Mouse (Mus musculus): ENCODE measurements at regions not wholly inside any gene's neighbourhood (a gene's known extent, or its start where the extent isn't known, plus 50 kb on each side); places are given as distances from the start of the nearest gene placed in this dataset.

- Histone ChIP-seq H3K36me3 (ENCODE audit: control insufficient read depth, insufficient read depth, low read length) (no peaks in the 10 kb centered on the region), H3K27ac (ENCODE audit: insufficient read depth, low read depth, low read length) (peak overlapping the region; percentile 5; the same call in 1 of the 2 replicates), H3K4me3 (ENCODE audit: low read depth, low read length) (no peak overlapping the region), H3K4me1 (ENCODE audit: control insufficient read depth, insufficient read depth, insufficient read length, low read length) (no peaks in the 10 kb centered on the region), H3K27me3 (ENCODE audit: control insufficient read depth, insufficient read depth, low read length) (no peaks in the 10 kb centered on the region)
- WGBS = 71% methylated on average over 18 of the region's 18 CpGs
- TF ChIP-seq POLR2A (IDR thresholded peaks at IDR 0.05; ENCODE audit: low read depth, low read length) = no peak
Measured at GRCm38 (mm10) chr12:79880751-79881261, 232.0 kb downstream of the Zfp36l1 start.

GRCm38 (mm10) chr12:79880346-79880745 lies 232.5 kb downstream of the Zfp36l1 start:
- Histone ChIP-seq H3K27ac (ENCODE audit: insufficient read depth, low read depth, low read length) (peak overlapping the region; percentile 5; the same call in 1 of the 2 replicates), H3K4me3 (ENCODE audit: low read depth, low read length) (no peak overlapping the region), H3K27me3 (ENCODE audit: control insufficient read depth, insufficient read depth, low read length) (no peaks in the 10 kb centered on the region), H3K36me3 (ENCODE audit: control insufficient read depth, insufficient read depth, low read length) (no peaks in the 10 kb centered on the region), H3K4me1 (ENCODE audit: control insufficient read depth, insufficient read depth, insufficient read length, low read length) (no peaks in the 10 kb centered on the region)
- TF ChIP-seq CTCF (IDR thresholded peaks at IDR 0.05; ENCODE audit: extremely low read depth, insufficient read length, insufficient replicate concordance, low read depth, low read length) (no peak), POLR2A (IDR thresholded peaks at IDR 0.05; ENCODE audit: low read depth, low read length) (no peak)
- 91% methylated on average over 4 of the region's 4 CpGs for WGBS

- WGBS = 90% methylated on average over 9 of the region's 9 CpGs
- no peak overlapping the region for H3K4me3 ChIP-seq (ENCODE audit: low read depth, low read length)
- H3K4me1 ChIP-seq (ENCODE audit: control insufficient read depth, insufficient read depth, insufficient read length, low read length) = no peaks in the 10 kb centered on the region
- no peak overlapping the region for H3K27ac ChIP-seq (ENCODE audit: insufficient read depth, low read depth, low read length)
- H3K27me3 ChIP-seq (ENCODE audit: control insufficient read depth, insufficient read depth, low read length) = no peaks in the 10 kb centered on the region
- no peak for TF ChIP-seq POLR2A (IDR thresholded peaks at IDR 0.05; ENCODE audit: low read depth, low read length)
- no peak for TF ChIP-seq CTCF (IDR thresholded peaks at IDR 0.05; ENCODE audit: extremely low read depth, insufficient read length, insufficient replicate concordance, low read depth, low read length)
- H3K36me3 ChIP-seq (ENCODE audit: control insufficient read depth, insufficient read depth, low read length) = no peaks in the 10 kb centered on the region
Measured at GRCm38 (mm10) chr12:79879918-79880273, 232.9 kb downstream of the Zfp36l1 start.

GRCm38 (mm10) chr12:79879093-79879917 lies 233.5 kb downstream of the Zfp36l1 start:
- Histone ChIP-seq H3K36me3 (ENCODE audit: control insufficient read depth, insufficient read depth, low read length) (no peaks in the 10 kb centered on the region), H3K4me1 (ENCODE audit: control insufficient read depth, insufficient read depth, insufficient read length, low read length) (no peaks in the 10 kb centered on the region), H3K4me3 (ENCODE audit: low read depth, low read length) (no peak overlapping the region), H3K27ac (ENCODE audit: insufficient read depth, low read depth, low read length) (no peak overlapping the region), H3K27me3 (ENCODE audit: control insufficient read depth, insufficient read depth, low read length) (no peaks in the 10 kb centered on the region)
- TF ChIP-seq CTCF (IDR thresholded peaks at IDR 0.05; ENCODE audit: extremely low read depth, insufficient read length, insufficient replicate concordance, low read depth, low read length) = no peak
- no peak for TF ChIP-seq POLR2A (IDR thresholded peaks at IDR 0.05; ENCODE audit: low read depth, low read length)
- WGBS = 67% methylated on average over 15 of the region's 15 CpGs

- no peaks in the 10 kb centered on the region for H3K27me3 ChIP-seq (ENCODE audit: control insufficient read depth, insufficient read depth, low read length)
- H3K27ac ChIP-seq (ENCODE audit: insufficient read depth, low read depth, low read length) = no peak overlapping the region
- H3K36me3 ChIP-seq (ENCODE audit: control insufficient read depth, insufficient read depth, low read length) = no peaks in the 10 kb centered on the region
- 81% methylated on average over 5 of the region's 5 CpGs for WGBS
- TF ChIP-seq CTCF (IDR thresholded peaks at IDR 0.05; ENCODE audit: extremely low read depth, insufficient read length, insufficient replicate concordance, low read depth, low read length) (no peak), POLR2A (IDR thresholded peaks at IDR 0.05; ENCODE audit: low read depth, low read length) (no peak)
- no peak overlapping the region for H3K4me3 ChIP-seq (ENCODE audit: low read depth, low read length)
- no peaks in the 10 kb centered on the region for H3K4me1 ChIP-seq (ENCODE audit: control insufficient read depth, insufficient read depth, insufficient read length, low read length)
Measured at GRCm38 (mm10) chr12:79878766-79879092, 234.1 kb downstream of the Zfp36l1 start.

GRCm38 (mm10) chr12:79878163-79878562 lies 234.7 kb downstream of the Zfp36l1 start:
- 90% methylated on average over 3 of the region's 3 CpGs for WGBS
- no peaks in the 10 kb centered on the region for H3K27me3 ChIP-seq (ENCODE audit: control insufficient read depth, insufficient read depth, low read length)
- no peak overlapping the region for H3K27ac ChIP-seq (ENCODE audit: insufficient read depth, low read depth, low read length)
- TF ChIP-seq CTCF (IDR thresholded peaks at IDR 0.05; ENCODE audit: extremely low read depth, insufficient read length, insufficient replicate concordance, low read depth, low read length) (no peak), POLR2A (IDR thresholded peaks at IDR 0.05; ENCODE audit: low read depth, low read length) (no peak)
- no peaks in the 10 kb centered on the region for H3K36me3 ChIP-seq (ENCODE audit: control insufficient read depth, insufficient read depth, low read length)
- no peak overlapping the region for H3K4me3 ChIP-seq (ENCODE audit: low read depth, low read length)
- no peaks in the 10 kb centered on the region for H3K4me1 ChIP-seq (ENCODE audit: control insufficient read depth, insufficient read depth, insufficient read length, low read length)

- TF ChIP-seq CTCF (IDR thresholded peaks at IDR 0.05; ENCODE audit: extremely low read depth, insufficient read length, insufficient replicate concordance, low read depth, low read length) (no peak), POLR2A (IDR thresholded peaks at IDR 0.05; ENCODE audit: low read depth, low read length) (no peak)
- Histone ChIP-seq H3K36me3 (ENCODE audit: control insufficient read depth, insufficient read depth, low read length) (no peaks in the 10 kb centered on the region), H3K27ac (ENCODE audit: insufficient read depth, low read depth, low read length) (no peak overlapping the region), H3K27me3 (ENCODE audit: control insufficient read depth, insufficient read depth, low read length) (no peaks in the 10 kb centered on the region), H3K4me3 (ENCODE audit: low read depth, low read length) (no peak overlapping the region), H3K4me1 (ENCODE audit: control insufficient read depth, insufficient read depth, insufficient read length, low read length) (no peaks in the 10 kb centered on the region)
- 66% methylated on average over 2 of the region's 2 CpGs for WGBS
Measured at GRCm38 (mm10) chr12:79874333-79874732, 238.5 kb downstream of the Zfp36l1 start.

Measured in small intestine, adult 2 months (tissue).